ENCODE assay signal across 7 mouse cellular contexts in genomic region chr9:77655935-77656288, GRCm38 (mm10). TPM values are rescaled to one million over a fixed set of nuclear protein-coding genes. Genes with fewer than 3 reads are reported as not detected.
DNase-seq lines count a peak whose midpoint lies in the region; ATAC-seq and TF ChIP-seq lines count a peak whose summit lies in the region.

No protein-coding gene starts in this region.

- H3K36me3 ChIP-seq in ES-E14 (ENCODE audit: control insufficient read depth, insufficient read depth, low read length, poor library complexity, severe bottlenecking): no peaks in the 10 kb centered on the region
- H3K36me3 ChIP-seq in hindbrain, embryonic 11.5 days (ENCODE audit: control insufficient read depth, insufficient read depth, low read length): no peaks in the 10 kb centered on the region

- no peak overlapping the region for H3K27ac ChIP-seq in ES-E14 (ENCODE audit: insufficient read depth, low read depth, low read length, poor library complexity, severe bottlenecking)
- no peak overlapping the region for H3K27ac ChIP-seq in hindbrain, embryonic 11.5 days (ENCODE audit: low read depth, low read length)

- in situ Hi-C loops in ES-E14 (cut with MboI; ENCODE audit: low sequenced_read_pairs in 2 of 2, unreplicated experiment in 2 of 2): no loop called here

- 0% methylated on average over 7 of the region's 7 CpGs for WGBS in hindbrain, embryonic 11.5 days

- ATAC-seq in erythroid progenitor cell, adult 5-6 weeks (replicated peaks; ENCODE audit: low FRiP score, poor library complexity, severe bottlenecking): peak; percentile 39; the same call in 1 of the 2 replicates
- ATAC-seq in hindbrain, embryonic 11.5 days (ENCODE audit: low FRiP score): peak; percentile 74

- H3K9ac ChIP-seq in ES-E14 (ENCODE audit: insufficient read depth, low read depth, low read length, poor library complexity, severe bottlenecking): no peak overlapping the region
- peak overlapping the region; percentile 54; the same call in 1 of the 2 replicates for H3K9ac ChIP-seq in hindbrain, embryonic 11.5 days (ENCODE audit: low read depth, low read length)

- H3K4me3 ChIP-seq in ES-E14 (ENCODE audit: insufficient read depth in 1 of 2, low read depth in 1 of 2, low read length in 2 of 2, poor library complexity in 1 of 2, severe bottlenecking in 1 of 2): peak overlapping the region; percentile 64 to 86; a peak in 3 of 4 replicates
- H3K4me3 ChIP-seq in hindbrain, embryonic 11.5 days (ENCODE audit: low read depth, low read length): peak overlapping the region; percentile 63

- H3K27me3 ChIP-seq in hindbrain, embryonic 11.5 days (ENCODE audit: control insufficient read depth, insufficient read depth, low read length): peaks cover 5% of the 10 kb centered on the region; the same call in 1 of the 2 replicates

- H3K9me3 ChIP-seq in ES-E14 (ENCODE audit: control insufficient read depth, insufficient read depth, low read depth, low read length): no peaks in the 10 kb centered on the region
- no peaks in the 10 kb centered on the region for H3K9me3 ChIP-seq in hindbrain, embryonic 11.5 days (ENCODE audit: control insufficient read depth, low read length)

- DNase-seq in ES-E14 (ENCODE audit: low read depth, low spot score): peak; percentile 44
- DNase-seq in brain, adult 2 months (ENCODE audit: low read depth, low spot score): peak; percentile 89
- no peak for DNase-seq in hindbrain, embryonic 11.5 days (ENCODE audit: low spot score)
- DNase-seq in layer of hippocampus, postnatal 25 days (ENCODE audit: extremely low spot score in 1 of 2, low spot score in 1 of 2): peak; percentile 21 to 45
- peak; percentile 52 for DNase-seq in lung, postnatal 14 days
- DNase-seq in retina, postnatal 1 day: peak; percentile 89

- H3K4me1 ChIP-seq in ES-E14 (ENCODE audit: control insufficient read depth in 2 of 2, insufficient read depth in 2 of 2, low read length in 2 of 2, poor library complexity in 1 of 2): peaks cover 0 to 2% of the 10 kb centered on the region in 2 experiments; a peak in 1 of 4 replicates
- peaks cover 3% of the 10 kb centered on the region; the same call in 1 of the 2 replicates for H3K4me1 ChIP-seq in hindbrain, embryonic 11.5 days (replicated peaks; ENCODE audit: control insufficient read depth, insufficient read depth, low read length)

- peak overlapping the region; percentile 100 for H3K4me2 ChIP-seq in hindbrain, embryonic 11.5 days (replicated peaks; ENCODE audit: low read depth, low read length)

TF ChIP-seq in ES-E14, 5 proteins besides CTCF, POLR2A, EP300 and RAD21:
- TF ChIP-seq ZC3H11A (IDR thresholded peaks at IDR 0.05; ENCODE audit: borderline replicate concordance, low read depth, low read length) (no peak), ZNF384 (IDR thresholded peaks at IDR 0.05; ENCODE audit: low read depth, low read length) (peak; percentile 72; the same call in 1 of the 2 replicates)

RNA-seq across cellular contexts. Expression of gene Klhl31, which starts 19.6 kb away (rescaled TPM):
- total RNA-seq in ES-E14 (2012; rRNA removed): 0.04 and 0.05 TPM in 2 replicates
- not detected in 2 replicates for total RNA-seq in erythroid progenitor cell, adult 5-6 weeks (2015; ENCODE audit: low replicate concordance)
- total RNA-seq in erythroid progenitor cell, adult 5-6 weeks (2017; ENCODE audit: low replicate concordance): not detected in 2 replicates
- 1.1 and 1.6 TPM in 2 replicates for polyA plus RNA-seq in hindbrain, embryonic 11.5 days (2014; fragmentation: Nextera tagmentation; extraction: Ambion mirVana)
- under 1 TPM in 1 of 2 experiments, not detected in 1; 0.05 TPM for total RNA-seq in layer of hippocampus, postnatal 25 days (2021)
